Mouse (Mus musculus) liver, postnatal 0 days (tissue): ENCODE measurements around the gene Zfp598. TPM values are rescaled to one million over a fixed set of nuclear protein-coding genes. Genes with fewer than 3 reads are reported as not detected.

Source experiments
- ATAC-seq: fragments of 200-750 bp; cut with Nextera tagmentation; 2 replicates; pipeline ENCODE4 v1.8.0; 2017; ENCODE audit warnings: mild to moderate bottlenecking, moderate library complexity
- DNase-seq: peaks from one replicate; pipeline ENCODE4 v3.0.0-alpha.2; 2016
- H3K27ac ChIP-seq: fragments of 300-500 bp; sonication (generic); 2 replicates; pipeline ENCODE4 v1.5.1; 2014; ENCODE audit warnings: antibody characterized with exemption, moderate library complexity, mild to moderate bottlenecking, low read depth
- H3K27me3 ChIP-seq: fragments of 300-500 bp; sonication (generic); 2 replicates; pipeline ENCODE4 v1.6.1; 2014; ENCODE audit warnings: low read length, control low read depth, mixed read lengths; ENCODE audit not compliant: insufficient read depth
- H3K36me3 ChIP-seq: fragments of 300-500 bp; sonication (generic); replicated peaks from 2 replicates; pipeline ENCODE4 v1.6.1; 2014; ENCODE audit warnings: mild to moderate bottlenecking, control low read depth, low read length, moderate library complexity, mixed read lengths; ENCODE audit not compliant: insufficient read depth
- H3K4me1 ChIP-seq: fragments of 300-500 bp; sonication (generic); 2 replicates; pipeline ENCODE4 v1.6.1; 2014; ENCODE audit warnings: antibody characterized with exemption, mild to moderate bottlenecking, control low read depth; ENCODE audit not compliant: insufficient read depth
- H3K4me2 ChIP-seq: fragments of 300-500 bp; sonication (generic); 2 replicates; pipeline ENCODE4 v1.6.1; 2014; ENCODE audit warnings: low read depth, mild to moderate bottlenecking, low read length, moderate library complexity, mixed read lengths
- H3K4me3 ChIP-seq: fragments of 300-500 bp; sonication (generic); 2 replicates; pipeline ENCODE4 v1.5.1; 2014; ENCODE audit warnings: low read depth, low read length
- H3K9ac ChIP-seq: fragments of 300-500 bp; sonication (generic); replicated peaks from 2 replicates; pipeline ENCODE4 v1.6.1; 2014; ENCODE audit warnings: mild to moderate bottlenecking, moderate library complexity
- H3K9me3 ChIP-seq: fragments of 300-500 bp; sonication (generic); 2 replicates; pipeline ENCODE4 v1.6.1; 2016; ENCODE audit warnings: mild to moderate bottlenecking, control low read depth, low read length, mixed read lengths
- CTCF ChIP-seq: sonication (generic); IDR thresholded peaks from 2 replicates; pipeline ENCODE4 v1.5.1; 2016; ENCODE audit warnings: antibody characterized with exemption, low read depth
- EP300 ChIP-seq: IDR thresholded peaks from 2 replicates; pipeline ENCODE4 v1.6.1; 2016; ENCODE audit warnings: antibody characterized with exemption, low read depth, mild to moderate bottlenecking
- WGBS: fragments of 180-500 bp; shearing (Covaris S2); extraction: QIAGEN DNeasy Blood & Tissue Kit; methylation state at CpG from one replicate; pipeline ENCODE4 v1.1.7; 2014; ENCODE audit not compliant: insufficient replicate concordance; 5-methylcytosine and 5-hydroxymethylcytosine counted together
- polyA plus RNA-seq: library from polyadenylated mRNA; unstranded; fragments of >200 nt; fragmentation: Nextera tagmentation; extraction: Ambion mirVana; gene quantifications from 2 replicates; pipeline ENCODE4 v1.2.1, GENCODE M21; 2015

The Zfp598 gene
- polyA plus RNA-seq, 1 experiment from 2014 or later = 7.2 TPM

DNA sequence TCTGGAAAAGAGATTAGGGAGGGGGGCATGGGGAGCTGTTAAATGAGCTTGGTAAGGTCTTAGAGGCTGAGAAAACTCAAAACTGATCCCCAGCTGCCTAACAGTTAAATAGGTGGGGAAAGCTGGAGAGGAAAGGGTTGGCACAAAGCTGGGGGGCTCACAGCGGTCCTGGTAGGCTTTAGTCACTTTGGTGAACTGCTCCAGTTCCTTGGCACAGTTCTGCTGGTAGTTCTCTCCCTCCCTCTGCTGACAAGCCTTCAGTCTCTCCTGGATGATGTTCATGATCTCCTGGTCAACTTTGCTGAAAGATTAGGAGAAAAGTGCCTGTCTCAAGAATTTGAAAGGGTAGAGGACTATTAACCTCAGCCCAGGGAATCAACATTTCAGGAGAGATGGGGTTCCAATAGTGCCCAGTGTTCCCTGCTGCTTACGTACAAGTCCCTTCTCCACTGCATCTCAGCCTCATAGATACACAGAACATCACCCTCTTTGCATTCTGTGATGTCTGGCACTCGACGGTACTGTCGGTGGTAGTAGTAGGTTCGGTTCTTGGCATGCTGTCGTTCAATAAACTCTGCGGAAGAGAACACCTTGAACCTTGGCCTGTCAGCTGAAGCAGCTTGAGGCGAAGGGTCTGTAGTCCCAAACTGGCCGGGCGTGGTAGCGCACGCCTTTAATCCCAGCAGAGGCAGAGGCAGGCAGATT is 52.9 kb downstream of the Zfp598 start:
- ATAC-seq (no peak), DNase-seq (peak; percentile 21)
- H3K9me3 ChIP-seq = no peaks in the 10 kb centered on the region
- 32% methylated on average over 13 of the region's 13 CpGs for WGBS
- H3K27ac ChIP-seq = peak overlapping the region; percentile 85
- peaks cover 32% of the 10 kb centered on the region for H3K4me1 ChIP-seq
- peak overlapping the region; percentile 73 for H3K4me3 ChIP-seq
- no peaks in the 10 kb centered on the region for H3K27me3 ChIP-seq
- peak overlapping the region; percentile 94 for H3K9ac ChIP-seq
- peak overlapping the region; percentile 88 for H3K4me2 ChIP-seq
- TF ChIP-seq EP300 = no peak
- no peak for TF ChIP-seq CTCF
- peaks cover 19% of the 10 kb centered on the region for H3K36me3 ChIP-seq

DNA sequence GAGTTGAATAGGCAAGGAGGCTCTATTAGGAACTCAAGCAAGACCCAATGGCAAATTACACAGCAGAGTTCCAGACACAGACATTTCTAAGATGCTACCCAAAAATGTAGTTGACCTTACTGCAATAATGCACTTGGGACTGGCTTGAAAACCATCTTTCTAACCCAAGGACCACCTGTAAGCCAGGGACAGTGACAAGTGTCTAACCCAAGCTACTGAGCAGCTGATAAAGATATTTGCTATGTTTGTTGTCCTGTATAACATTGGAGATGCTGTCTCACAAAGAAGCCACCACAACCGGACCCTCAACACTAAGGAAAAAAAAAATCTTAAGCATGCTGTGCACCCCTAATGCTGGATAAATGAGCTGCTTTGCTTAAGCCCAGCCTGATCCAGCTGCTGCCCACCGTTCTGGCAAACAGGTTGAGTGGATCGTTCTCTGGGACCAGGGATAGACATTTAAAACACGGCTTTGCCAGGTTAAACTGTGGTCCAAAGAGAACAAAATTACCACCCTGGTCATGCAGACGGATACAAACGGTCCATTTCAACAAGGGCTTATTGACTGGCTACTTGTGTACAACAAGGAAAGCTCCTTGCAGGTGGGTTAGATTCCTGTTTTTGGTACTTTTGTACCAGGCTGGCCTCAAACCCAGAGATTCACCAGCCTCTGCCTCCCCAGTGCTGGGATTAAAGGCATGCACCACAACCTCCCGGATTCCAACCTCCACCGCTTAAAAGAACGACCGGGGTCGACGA is 53.8 kb downstream of the Zfp598 start:
- H3K27ac ChIP-seq = peak overlapping the region; percentile 85
- peak overlapping the region; percentile 73 for H3K4me3 ChIP-seq
- H3K36me3 ChIP-seq = peaks cover 16% of the 10 kb centered on the region
- WGBS = under 1% methylated on average over 12 of the region's 12 CpGs
- peak overlapping the region; percentile 88 for H3K4me2 ChIP-seq
- no peak for TF ChIP-seq EP300
- no peak for TF ChIP-seq CTCF
- H3K4me1 ChIP-seq = peaks cover 32% of the 10 kb centered on the region
- peak overlapping the region; percentile 94 for H3K9ac ChIP-seq
- ATAC-seq = no peak
- peak; percentile 13 for DNase-seq
- H3K27me3 ChIP-seq = no peaks in the 10 kb centered on the region
- H3K9me3 ChIP-seq = no peaks in the 10 kb centered on the region

DNA sequence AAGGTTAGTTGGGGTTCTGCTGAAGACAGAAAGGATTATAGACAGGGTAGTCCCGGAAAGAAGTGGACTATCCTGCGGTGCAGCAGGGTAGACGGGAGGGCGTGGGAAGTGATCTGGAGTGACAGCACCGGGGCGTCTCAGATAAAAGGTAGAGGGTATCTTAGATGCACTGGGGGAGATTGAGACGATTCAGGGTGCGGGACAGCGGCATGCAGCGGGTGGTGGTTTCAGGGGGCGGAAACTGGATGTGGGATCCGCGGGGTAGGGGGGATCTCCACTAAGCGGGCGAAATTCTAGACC is 54.3 kb downstream of the Zfp598 start:
- peak overlapping the region; percentile 85 for H3K27ac ChIP-seq
- H3K36me3 ChIP-seq = peaks cover 16% of the 10 kb centered on the region
- H3K9ac ChIP-seq = peak overlapping the region; percentile 94
- 0% methylated on average over 15 of the region's 15 CpGs for WGBS
- peaks cover 28% of the 10 kb centered on the region for H3K4me1 ChIP-seq
- peak overlapping the region; percentile 73 for H3K4me3 ChIP-seq
- no peaks in the 10 kb centered on the region for H3K27me3 ChIP-seq
- peak overlapping the region; percentile 88 for H3K4me2 ChIP-seq
- DNase-seq (no peak), ATAC-seq (peak; percentile 21)
- TF ChIP-seq EP300 (no peak; the same call in 1 of the 2 replicates), CTCF (no peak)
- H3K9me3 ChIP-seq = no peaks in the 10 kb centered on the region

DNA sequence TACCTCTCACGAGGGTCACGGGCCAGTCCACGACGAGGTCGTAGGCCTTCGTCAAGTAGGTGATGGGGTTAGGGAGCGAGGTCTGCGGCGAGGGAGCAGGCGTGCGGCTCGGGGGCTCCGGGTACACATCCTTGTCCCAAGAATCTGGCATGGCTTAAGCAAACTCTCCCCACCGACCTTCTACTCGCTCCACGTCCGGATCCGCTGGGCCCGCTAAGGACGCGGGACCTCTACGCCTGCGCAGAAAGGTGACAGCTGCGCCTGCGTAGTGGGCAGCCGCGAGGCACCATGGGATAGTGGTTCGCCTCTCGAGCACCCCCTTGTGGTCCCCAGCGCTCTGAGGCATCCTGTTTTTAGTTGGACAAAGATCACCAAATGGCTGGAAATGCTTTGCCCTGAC is 54.7 kb downstream of the Zfp598 start, which contains the start of gene Ndufb10:
Gene Ndufb10 (minus strand): TSS at position 295 of the 400 bp plus-strand sequence.
- Histone ChIP-seq H3K9ac (peak within 1 kb of the TSS; percentile 94), H3K27ac (peak within 1 kb of the TSS; percentile 85), H3K4me2 (peak within 1 kb of the TSS; percentile 88), H3K36me3 (peaks cover 16% of the 10 kb centered on the region), H3K4me1 (peaks cover 25% of the 10 kb centered on the region), H3K9me3 (no peaks in the 10 kb centered on the region), H3K4me3 (peak within 1 kb of the TSS; percentile 73), H3K27me3 (no peaks in the 10 kb centered on the region)
- ATAC-seq (peak; percentile 70), DNase-seq (peak; percentile 98)
- TF ChIP-seq CTCF = peak; percentile 100
- no peak for TF ChIP-seq EP300
- 0% methylated on average over 30 of the region's 30 CpGs for WGBS

DNA sequence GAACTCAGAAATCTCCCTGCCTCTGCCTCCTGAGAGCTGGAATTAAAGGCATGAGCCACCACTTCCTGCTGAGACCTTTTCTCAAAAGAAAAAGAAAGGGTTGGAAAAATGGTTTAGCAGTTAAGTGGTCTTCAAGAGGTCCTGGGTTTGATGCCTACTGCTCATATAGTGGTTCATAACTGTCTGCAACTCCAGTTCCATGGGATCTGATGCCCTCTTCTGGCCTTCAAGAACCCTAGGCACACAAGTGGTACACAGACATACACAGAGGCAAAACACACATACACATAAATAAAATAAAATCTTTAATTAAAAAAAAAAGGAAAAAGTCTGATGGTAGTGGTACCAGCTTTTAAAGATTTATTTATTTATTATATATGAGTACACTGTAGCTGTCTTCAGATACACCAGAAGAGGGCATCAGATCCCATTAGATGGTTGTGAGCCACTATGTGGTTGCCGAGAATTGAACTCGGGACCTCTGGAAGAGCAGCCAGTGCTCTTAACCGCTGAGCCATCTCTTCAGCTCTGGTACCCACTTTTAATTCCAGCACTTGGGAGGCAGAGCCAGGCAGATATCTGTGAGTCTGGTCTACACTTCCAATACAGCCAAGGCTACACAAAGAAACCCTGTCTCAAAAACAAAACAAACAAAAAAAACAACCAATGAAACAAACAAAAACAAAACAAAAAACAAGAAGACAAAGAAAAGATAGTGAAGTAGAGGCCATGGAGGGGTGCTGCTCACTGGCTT is 56.3 kb downstream of the Zfp598 start:
- Histone ChIP-seq H3K9me3 (no peaks in the 10 kb centered on the region), H3K36me3 (peaks cover 16% of the 10 kb centered on the region), H3K9ac (no peak overlapping the region), H3K27ac (no peak overlapping the region), H3K4me3 (no peak overlapping the region), H3K27me3 (no peaks in the 10 kb centered on the region), H3K4me1 (peaks cover 25% of the 10 kb centered on the region), H3K4me2 (no peak overlapping the region)
- TF ChIP-seq EP300 (no peak), CTCF (0 out of 2 replicates have a peak, but pooled peaks have one; percentile 20)
- no peak for DNase-seq
- 78% methylated on average over 3 of the region's 3 CpGs for WGBS
- no peak for ATAC-seq

DNA sequence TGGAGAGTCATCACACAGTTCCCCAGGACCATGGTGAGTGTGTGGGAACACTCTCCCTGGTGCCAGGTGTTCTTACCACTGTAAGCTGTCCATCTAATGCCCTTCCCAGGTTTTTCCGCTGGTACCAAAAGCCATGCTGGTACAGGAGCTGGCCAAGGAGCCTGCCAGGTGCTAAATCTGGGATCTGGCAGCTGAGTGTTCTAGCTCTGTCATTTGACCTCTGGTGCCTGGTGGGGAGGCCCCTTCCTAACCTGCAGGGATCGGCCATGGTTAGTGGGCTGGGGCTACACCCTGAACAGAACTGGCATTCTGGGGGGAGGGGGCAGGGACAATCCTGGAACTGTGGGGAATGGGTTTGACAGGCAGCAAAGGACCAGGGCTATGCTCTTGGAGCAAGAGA is 58.1 kb downstream of the Zfp598 start, which contains the start of gene Rpl3l:
Gene Rpl3l (plus strand): TSS at position 203 of the 400 bp plus-strand sequence.
- Histone ChIP-seq H3K4me1 (peaks cover 14% of the 10 kb centered on the region), H3K4me2 (no peak within 1 kb of the TSS), H3K4me3 (no peak within 1 kb of the TSS), H3K9me3 (no peaks in the 10 kb centered on the region), H3K27ac (no peak within 1 kb of the TSS), H3K9ac (no peak within 1 kb of the TSS; the same call in 1 of the 2 replicates), H3K27me3 (no peaks in the 10 kb centered on the region), H3K36me3 (peaks cover under 1% of the 10 kb centered on the region; the same call in 1 of the 2 replicates)
- no peak for TF ChIP-seq EP300
- TF ChIP-seq CTCF = no peak
- ATAC-seq (no peak), DNase-seq (no peak)
- WGBS = 75% methylated on average over 2 of the region's 2 CpGs
